Mouse (Mus musculus) ovary, postnatal 36 days (tissue): Measurements from ENCODE around the gene Fam228b.
"Not testable (repeated sequence)": the region's sequence is repeated elsewhere in the genome, so short reads cannot be mapped to it uniquely, and the experiment has no call there.

Source experiments
- DNase-seq: peaks from one replicate; pipeline ENCODE4 v3.0.0; 2022; ENCODE audit warnings: low spot score, mixed read lengths

Gene Fam228b

DNA sequence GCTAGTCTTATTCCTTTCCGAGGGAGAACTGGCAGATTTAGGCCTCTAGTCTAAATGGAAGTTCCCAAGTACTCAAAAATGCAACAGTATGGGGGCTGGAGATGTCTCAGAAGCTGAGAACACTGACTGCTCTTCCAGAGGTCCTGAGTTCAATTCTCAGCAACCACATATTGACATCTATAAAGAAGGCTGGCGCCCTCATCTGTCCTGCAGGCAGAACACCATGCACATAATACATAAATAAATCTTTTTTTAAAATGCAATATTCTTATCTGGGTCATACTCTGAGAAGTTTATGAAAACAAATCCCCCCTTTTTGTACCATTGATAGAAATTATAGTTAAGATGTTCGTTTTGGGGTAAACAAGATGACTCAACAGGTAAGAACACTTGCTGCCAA lies 26.9 kb downstream of the Fam228b start:
- DNase-seq: no peak

DNA sequence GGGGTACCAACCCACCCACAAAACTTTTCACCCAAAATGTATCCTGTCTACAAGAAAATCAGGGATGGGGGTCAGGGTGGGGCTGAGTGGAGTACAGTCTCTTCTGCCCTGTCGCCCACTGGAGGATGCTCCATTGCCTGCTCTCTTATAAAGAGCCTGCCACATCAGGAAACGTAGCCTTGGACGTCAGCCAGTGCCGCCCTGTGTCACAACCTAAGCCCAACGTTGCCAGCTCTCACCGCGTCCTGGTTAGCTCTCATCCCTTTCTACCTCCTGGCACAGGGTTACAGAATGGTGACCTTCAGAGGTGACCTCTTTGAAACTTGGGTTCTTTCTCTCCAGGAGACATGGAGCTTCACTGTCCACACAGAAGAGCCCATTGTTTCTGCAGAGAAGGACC lies 28.2 kb downstream of the Fam228b start:
- no peak for DNase-seq

DNA sequence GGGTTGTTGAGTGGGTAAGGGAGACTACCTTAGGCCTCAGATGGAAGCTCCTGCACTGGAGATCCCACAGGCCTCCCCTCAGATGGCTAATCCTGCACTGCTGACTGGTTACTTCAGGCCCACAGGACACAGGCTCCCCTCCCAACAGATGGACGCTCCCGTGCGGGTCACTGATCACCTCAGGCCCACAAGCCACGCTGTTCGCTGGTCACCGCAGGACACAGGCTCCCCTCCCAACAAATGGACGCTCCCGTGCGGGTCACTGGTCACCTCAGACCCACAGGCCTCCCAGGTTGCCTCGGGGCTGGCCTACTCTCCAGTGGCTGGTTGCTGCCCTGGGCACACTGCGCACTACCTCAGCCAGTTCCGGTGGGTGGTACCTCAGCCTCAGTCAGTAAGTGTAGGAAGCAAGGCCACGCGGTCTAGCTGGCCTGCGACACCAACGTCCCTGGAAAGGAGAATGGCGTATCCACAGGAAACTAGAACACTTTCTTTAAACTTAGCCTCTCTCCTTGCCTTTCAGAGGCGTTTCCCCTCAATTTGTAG lies 31.0 kb downstream of the Fam228b start, which contains the start of gene Fam228a:
TSS of gene Fam228a (minus strand) at position 400 of the 546 bp plus-strand sequence.
- no peak for DNase-seq

GRCm38 (mm10) chr12:4732332-4732731 lies 36.7 kb downstream of the Fam228b start:
- DNase-seq: no peak

GRCm38 (mm10) chr12:4731629-4732028 lies 37.4 kb downstream of the Fam228b start:
- no peak for DNase-seq

- DNase-seq: no peak
Measured at GRCm38 (mm10) chr12:4729165-4729564, 39.9 kb downstream of the Fam228b start.

DNA sequence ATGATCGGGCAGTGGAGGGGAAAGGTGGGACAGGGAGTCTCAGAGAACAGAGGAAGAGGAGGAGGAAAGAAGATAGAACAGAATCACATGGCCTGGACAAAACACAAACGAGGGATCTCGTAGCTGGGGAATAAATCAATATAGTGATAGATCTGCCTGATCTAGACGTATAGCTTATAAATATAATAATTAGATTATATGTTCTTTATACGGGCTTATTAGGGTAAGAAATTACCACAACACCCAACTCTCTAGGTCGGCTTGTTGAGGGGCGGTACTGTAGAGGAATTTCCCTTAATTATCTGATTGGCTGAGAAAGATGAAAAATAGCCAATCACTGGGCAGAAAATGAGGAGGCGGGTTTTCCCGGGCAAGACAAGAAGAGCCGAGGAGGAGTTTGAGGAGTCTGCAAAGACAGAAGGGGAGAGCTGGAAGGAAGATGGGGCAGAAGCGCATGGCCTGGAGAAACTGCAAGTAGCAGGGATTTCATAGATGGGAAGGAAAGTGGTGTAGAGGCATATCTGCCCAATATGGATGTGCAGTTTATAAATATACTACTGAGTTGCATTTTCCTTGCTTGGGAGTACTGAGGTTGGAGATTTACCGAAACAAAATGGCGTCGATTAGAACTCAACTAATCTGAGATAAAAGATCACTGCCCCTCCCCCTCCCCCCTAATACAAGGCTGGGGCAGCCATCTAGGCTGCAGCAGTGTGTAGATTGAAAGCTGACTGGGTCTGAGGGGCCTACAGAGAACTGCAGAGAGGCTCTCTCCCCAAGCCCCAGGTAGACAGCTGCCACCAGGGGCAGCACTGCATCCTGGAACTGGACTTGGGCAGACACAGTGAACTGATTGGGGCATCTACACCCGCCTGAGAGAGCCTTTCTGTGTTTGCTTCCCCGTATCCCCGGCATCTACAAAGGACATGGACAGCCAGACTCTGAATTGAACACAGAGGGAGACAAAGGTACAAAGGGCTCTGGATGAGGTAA lies 49.0 kb downstream of the Fam228b start:
- DNase-seq: no peak

GRCm38 (mm10) chr12:4719066-4719761 lies 49.9 kb downstream of the Fam228b start:
- DNase-seq: no peak

DNA sequence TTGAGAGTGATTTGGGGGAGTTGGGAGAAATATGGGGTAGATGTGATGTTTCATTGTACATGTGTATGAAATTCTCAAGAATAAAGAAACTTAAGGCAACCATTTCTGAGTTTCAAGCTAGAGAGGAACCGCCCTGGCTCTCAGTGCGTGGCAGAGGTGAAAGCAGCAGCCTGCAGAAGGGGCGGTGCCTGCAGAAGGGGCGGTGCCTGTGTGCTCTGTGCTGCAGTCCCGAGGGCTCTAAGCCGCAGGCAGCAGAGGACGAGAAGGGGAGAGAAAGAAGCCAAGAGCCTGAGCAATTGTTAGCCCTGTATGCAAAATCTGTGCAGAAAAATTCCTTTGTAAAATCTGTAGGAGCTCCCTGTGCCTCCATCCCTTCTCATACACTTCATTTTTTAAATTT lies 51.6 kb downstream of the Fam228b start:
- no peak for DNase-seq

GRCm38 (mm10) chr12:4715606-4716005 lies 53.5 kb downstream of the Fam228b start:
- no peak for DNase-seq

DNA sequence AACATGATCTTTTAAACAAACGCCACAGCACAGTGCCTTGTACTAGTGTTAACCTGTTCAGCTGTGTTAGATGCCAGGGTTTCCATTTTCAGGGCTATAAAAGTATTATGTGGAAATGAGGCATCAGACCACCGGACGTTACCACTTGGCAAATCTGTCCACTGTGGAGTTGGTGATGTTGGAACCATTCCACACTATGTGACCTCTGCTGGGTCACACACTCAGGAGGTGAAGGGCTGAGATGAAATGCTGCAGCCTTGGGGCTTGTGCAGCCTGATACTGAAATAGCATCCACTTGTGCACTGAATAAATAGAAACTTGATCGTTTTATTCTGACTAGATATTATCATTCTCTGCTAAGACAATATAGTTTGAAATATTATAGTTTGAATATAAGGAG lies 55.7 kb downstream of the Fam228b start:
- DNase-seq: no peak

DNA sequence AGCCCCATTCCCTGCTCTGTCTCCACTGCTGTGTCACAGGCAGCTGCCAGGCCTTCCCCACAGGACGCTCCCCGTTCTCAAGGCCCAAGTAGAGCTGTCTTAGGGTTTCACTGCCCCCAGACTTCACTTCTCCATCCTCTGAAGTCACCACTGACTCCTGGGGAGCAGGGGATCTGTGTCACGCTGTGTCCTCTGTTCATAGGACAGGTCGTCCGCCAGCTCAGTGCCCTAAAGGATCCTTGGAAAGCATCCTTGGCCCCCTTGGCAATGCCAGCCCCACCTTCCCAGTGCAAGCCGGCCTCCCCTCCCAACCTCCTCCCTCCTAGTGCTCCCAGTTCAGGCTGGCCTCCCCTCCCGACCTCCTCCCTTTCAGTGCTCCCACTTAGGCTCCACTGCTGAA lies 59.1 kb downstream of the Fam228b start:
- no peak for DNase-seq

DNA sequence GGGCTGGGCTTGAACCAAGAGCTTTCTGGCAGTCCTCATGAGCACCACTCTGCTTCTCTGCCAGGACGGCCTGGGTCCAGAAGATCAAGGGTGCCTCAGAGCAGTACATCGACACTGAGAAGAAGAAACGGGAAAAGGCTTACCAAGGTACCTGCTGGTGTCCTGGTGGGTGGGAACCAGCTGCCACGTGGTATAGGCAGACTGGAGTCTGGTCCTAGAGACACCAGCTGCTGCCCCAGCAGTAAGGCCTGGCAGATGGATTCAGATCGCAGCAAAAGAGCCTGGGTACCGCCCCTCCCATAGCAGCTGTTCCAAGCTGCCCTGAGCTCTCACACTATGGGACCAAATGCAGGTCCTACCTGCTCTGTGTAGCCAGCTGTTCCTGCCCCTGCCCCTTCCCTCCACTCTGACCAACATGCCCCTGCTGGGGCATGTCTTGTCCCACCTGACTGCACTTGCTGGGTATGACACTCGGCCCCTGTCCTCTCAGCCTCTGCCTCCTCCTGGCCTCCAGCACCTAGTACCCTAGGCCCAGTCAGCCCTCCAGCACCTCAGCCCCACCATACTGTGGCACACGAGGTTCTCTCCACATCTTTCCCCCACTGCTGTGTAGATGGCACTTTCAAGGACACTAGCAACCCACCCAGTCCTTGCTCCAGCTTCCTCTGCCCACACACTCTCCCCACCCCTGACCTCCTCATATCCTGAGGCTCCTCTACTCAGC lies 60.0 kb downstream of the Fam228b start:
- DNase-seq: no peak

GRCm38 (mm10) chr12:4708296-4708695 lies 60.8 kb downstream of the Fam228b start:
- DNase-seq: no peak

DNA sequence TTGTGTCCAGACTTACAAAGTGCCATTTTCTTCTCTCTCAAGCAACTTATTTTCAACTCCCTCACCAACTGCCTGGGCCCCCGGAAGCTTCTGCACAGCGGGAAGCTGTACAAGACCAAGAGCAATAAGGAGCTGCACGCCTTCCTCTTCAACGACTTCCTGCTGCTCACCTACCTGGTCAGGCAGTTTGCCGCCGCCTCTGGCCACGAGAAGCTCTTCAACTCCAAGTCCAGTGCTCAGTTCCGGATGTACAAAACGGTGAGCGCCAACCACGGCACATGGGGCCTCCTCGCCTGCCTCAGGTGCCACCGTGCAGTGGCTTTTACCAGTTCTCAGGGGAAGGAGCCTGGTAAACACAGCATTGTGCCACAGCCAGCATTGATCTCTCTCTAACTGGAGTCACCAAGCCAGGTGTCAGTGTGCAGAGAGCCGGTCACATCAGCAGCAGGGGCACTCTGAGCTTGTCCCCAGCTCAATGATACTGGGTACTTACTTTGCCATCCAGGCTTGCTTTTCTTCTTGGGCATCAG lies 61.5 kb downstream of the Fam228b start:
- DNase-seq: no peak

- no peak for DNase-seq
Measured at GRCm38 (mm10) chr12:4706901-4707300, 62.2 kb downstream of the Fam228b start.

- no peak for DNase-seq
Measured at GRCm38 (mm10) chr12:4706175-4706574, 62.9 kb downstream of the Fam228b start.

GRCm38 (mm10) chr12:4705626-4706025 lies 63.4 kb downstream of the Fam228b start:
- DNase-seq: not testable (repeated sequence)

DNA sequence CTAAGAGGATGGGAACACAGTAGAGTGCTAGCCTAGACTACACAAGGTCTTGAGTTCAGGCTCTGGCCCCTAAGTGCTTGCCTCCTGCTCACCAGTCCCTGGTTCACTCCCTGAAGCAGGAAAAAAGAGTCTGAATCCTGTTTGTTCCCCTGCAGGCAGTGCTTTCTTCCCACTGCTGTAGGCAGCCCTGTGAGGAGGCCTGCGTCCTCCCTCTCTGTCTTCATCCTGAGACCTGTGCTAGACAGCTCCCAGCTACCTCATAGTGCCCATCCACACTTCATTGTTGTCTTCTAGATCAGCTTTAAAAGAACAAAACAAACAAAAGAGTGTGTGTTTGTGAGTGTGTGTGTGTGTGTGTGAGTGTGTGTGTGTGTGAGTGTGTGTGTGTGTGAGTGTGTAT lies 74.5 kb downstream of the Fam228b start:
- DNase-seq: no peak

DNA sequence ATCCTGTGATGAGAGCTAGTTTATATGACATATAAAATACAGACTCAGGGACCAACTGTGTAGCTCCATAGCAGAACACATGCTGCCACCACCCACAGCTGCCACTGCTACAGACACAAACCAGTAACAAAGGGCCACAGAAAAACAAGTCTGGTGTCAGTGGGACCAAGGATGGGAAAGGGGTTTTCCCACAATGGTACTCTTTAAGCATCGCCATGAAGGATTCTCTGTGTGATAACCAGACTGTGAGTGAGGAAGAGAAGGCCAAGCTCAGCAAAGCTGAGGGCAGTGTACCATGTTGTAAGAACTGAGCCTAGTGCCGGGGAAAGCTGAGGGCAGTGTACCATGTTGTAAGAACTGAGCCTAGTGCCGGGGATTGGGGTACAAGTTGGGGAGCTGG lies 77.9 kb downstream of the Fam228b start:
- no peak for DNase-seq
